Mouse (Mus musculus): ENCODE measurements around the gene Ormdl2. TPM values are rescaled to one million over a fixed set of nuclear protein-coding genes. Genes with fewer than 3 reads are reported as not detected.
"Not testable (repeated sequence)": the region's sequence is repeated elsewhere in the genome, so short reads cannot be mapped to it uniquely, and the experiment has no call there.

The Ormdl2 gene
- polyA plus RNA-seq, 1 experiment from 2014 or later = 47.2 TPM

- ATAC-seq (ENCODE audit: extremely low read depth, insufficient number of reproducible peaks, low FRiP score, low TSS enrichment) = no peak
- Histone ChIP-seq H3K4me1 (no peaks in the 10 kb centered on the region), H3K9me3 (no peaks in the 10 kb centered on the region), H3K9ac (no peak overlapping the region), H3K36me3 (peaks cover 92% of the 10 kb centered on the region), H3K27me3 (replicated peaks) (no peaks in the 10 kb centered on the region), H3K27ac (replicated peaks) (no peak overlapping the region), H3K4me2 (no peak overlapping the region), H3K4me3 (no peak overlapping the region)
Measured at GRCm38 (mm10) chr10:128837400-128837799, 16.0 kb upstream of the Ormdl2 start.

- H3K27me3 ChIP-seq (replicated peaks) = no peaks in the 10 kb centered on the region
- H3K36me3 ChIP-seq = peaks cover 42% of the 10 kb centered on the region
- H3K4me1 ChIP-seq = peaks cover 29% of the 10 kb centered on the region
- WGBS = 95% methylated on average over 9 of the region's 9 CpGs
- H3K4me2 ChIP-seq = no peak overlapping the region
- H3K27ac ChIP-seq (replicated peaks) = no peak overlapping the region
- H3K9ac ChIP-seq = no peak overlapping the region
- H3K9me3 ChIP-seq = no peaks in the 10 kb centered on the region
- ATAC-seq (ENCODE audit: extremely low read depth, insufficient number of reproducible peaks, low FRiP score, low TSS enrichment) = no peak
- H3K4me3 ChIP-seq = no peak overlapping the region
Measured at GRCm38 (mm10) chr10:128823821-128824220, 2.4 kb upstream of the Ormdl2 start.

DNA sequence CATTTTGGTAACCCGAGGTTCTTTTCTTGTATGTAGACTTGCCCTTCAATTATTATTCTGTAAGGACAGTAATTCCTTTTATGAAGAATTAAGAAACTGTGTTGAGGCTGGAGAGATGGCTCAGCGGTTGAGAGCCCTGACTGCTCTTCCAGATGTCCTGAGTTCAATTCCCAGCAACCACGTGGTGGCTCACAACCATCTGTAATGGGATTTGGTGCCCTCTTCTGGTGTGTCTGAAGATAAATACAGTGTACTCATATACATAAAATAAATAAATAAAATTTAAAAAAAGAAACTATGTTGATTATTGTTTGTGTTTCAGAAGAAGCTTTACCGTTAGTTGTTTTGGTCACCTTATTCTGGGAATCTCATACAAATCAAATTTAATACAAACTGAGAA lies 1.6 kb upstream of the Ormdl2 start:
- not testable (repeated sequence) for H3K9me3 ChIP-seq; H3K27ac ChIP-seq (replicated peaks); H3K27me3 ChIP-seq (replicated peaks); H3K9ac ChIP-seq; ATAC-seq (ENCODE audit: extremely low read depth, insufficient number of reproducible peaks, low FRiP score, low TSS enrichment)
- peaks cover 45% of the 10 kb centered on the region for H3K36me3 ChIP-seq
- H3K4me1 ChIP-seq = peaks cover 29% of the 10 kb centered on the region
- peak overlapping the region; percentile 81 for H3K4me3 ChIP-seq
- WGBS = 70% methylated on average over 4 of the region's 4 CpGs
- peak overlapping the region; percentile 85 for H3K4me2 ChIP-seq

DNA sequence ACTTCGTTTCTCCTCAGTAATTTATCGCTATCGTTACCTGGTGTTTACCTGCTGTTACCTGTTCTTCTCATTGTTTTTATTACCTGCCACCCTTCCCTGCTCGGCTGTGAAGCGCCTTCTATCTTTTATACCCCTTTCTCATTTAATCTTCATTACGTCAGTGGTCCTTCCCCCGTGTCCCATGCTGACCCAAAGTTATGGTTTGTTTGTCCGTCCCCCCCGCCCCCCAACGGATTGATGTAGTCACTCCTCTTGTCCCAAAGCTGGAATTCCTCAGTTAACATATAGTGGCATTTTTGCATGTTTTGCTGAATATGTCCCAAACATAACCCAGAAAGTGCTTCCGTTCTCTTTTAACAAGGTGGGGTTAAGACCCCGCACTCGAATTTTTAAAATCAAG lies 690 bp upstream of the Ormdl2 start:
- Histone ChIP-seq H3K27ac (replicated peaks) (peak overlapping the region; percentile 54), H3K4me2 (peak overlapping the region; percentile 85), H3K9ac (peak overlapping the region; percentile 92), H3K9me3 (no peaks in the 10 kb centered on the region), H3K4me1 (peaks cover 29% of the 10 kb centered on the region), H3K36me3 (peaks cover 47% of the 10 kb centered on the region), H3K27me3 (replicated peaks) (no peaks in the 10 kb centered on the region), H3K4me3 (peak overlapping the region; percentile 81)
- no peak for ATAC-seq (ENCODE audit: extremely low read depth, insufficient number of reproducible peaks, low FRiP score, low TSS enrichment)
- 1% methylated on average over 13 of the region's 13 CpGs for WGBS

DNA sequence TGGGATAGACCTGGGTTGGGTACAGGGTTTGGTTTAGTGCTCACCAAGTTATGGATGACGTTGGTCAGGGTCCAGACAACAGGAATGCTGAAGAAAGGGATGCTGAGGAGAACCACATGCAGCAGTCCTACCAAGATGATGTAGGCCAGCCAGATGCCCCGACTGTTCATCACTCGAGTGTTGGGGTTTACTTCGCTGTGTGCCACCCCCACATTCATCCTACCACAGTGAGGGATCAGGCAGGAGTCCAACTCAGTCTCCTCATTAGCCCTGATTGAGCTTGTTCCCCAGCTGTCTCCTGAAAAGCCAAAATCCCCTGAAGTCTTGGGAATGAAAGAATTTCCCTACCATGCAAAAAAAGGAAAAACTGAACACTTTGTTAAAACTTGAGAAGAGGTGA lies 1.2 kb downstream of the Ormdl2 start:
- no peak overlapping the region for H3K9ac ChIP-seq
- WGBS = 86% methylated on average over 4 of the region's 4 CpGs
- peaks cover 29% of the 10 kb centered on the region for H3K4me1 ChIP-seq
- peak overlapping the region; percentile 75 for H3K4me2 ChIP-seq
- H3K27me3 ChIP-seq (replicated peaks) = no peaks in the 10 kb centered on the region
- no peak for ATAC-seq (ENCODE audit: extremely low read depth, insufficient number of reproducible peaks, low FRiP score, low TSS enrichment)
- peaks cover 52% of the 10 kb centered on the region for H3K36me3 ChIP-seq
- H3K9me3 ChIP-seq = no peaks in the 10 kb centered on the region
- peak overlapping the region; percentile 81; the same call in 1 of the 2 replicates for H3K4me3 ChIP-seq
- no peak overlapping the region for H3K27ac ChIP-seq (replicated peaks)

DNA sequence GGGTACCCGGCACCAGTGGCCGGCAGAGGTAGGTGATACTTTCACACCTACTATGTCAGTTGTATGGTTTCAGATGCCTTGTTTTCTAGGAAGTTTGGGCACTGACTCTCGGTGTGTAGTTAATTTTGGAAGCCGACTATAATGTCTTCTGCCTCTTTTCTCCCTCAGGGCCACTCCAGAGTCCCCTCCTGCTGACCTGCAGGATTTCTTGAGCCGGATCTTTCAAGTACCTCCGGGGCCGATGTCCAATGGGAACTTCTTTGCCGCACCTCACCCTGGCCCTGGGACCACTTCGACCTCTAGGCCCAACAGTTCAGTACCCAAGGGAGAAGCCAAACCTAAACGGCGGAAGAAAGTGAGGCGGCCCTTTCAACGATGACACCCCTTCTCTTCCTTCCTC lies 4.4 kb downstream of the Ormdl2 start, which contains the start of gene Sarnp:
Sarnp (plus strand) TSS at position 301 of the 400 bp plus-strand sequence.
- Histone ChIP-seq H3K9ac (no peak within 1 kb of the TSS), H3K27me3 (replicated peaks) (no peaks in the 10 kb centered on the region), H3K4me3 (no peak within 1 kb of the TSS), H3K4me1 (peaks cover 19% of the 10 kb centered on the region), H3K4me2 (no peak within 1 kb of the TSS), H3K27ac (replicated peaks) (no peak within 1 kb of the TSS), H3K9me3 (no peaks in the 10 kb centered on the region), H3K36me3 (peaks cover 70% of the 10 kb centered on the region)
- WGBS = 87% methylated on average over 13 of the region's 13 CpGs
- ATAC-seq (ENCODE audit: extremely low read depth, insufficient number of reproducible peaks, low FRiP score, low TSS enrichment) = no peak

- H3K27ac ChIP-seq (replicated peaks) = 0 out of 2 replicates have a peak overlapping the region, but pooled peaks have one; percentile 97
- H3K9ac ChIP-seq = peak overlapping the region; percentile 92
- H3K4me2 ChIP-seq = peak overlapping the region; percentile 78
- peak overlapping the region; percentile 77 for H3K4me3 ChIP-seq
- 84% methylated on average over 8 of the region's 8 CpGs for WGBS
- ATAC-seq (ENCODE audit: extremely low read depth, insufficient number of reproducible peaks, low FRiP score, low TSS enrichment) = no peak
- H3K36me3 ChIP-seq = peaks cover 45% of the 10 kb centered on the region
- no peaks in the 10 kb centered on the region for H3K9me3 ChIP-seq
- H3K4me1 ChIP-seq = peaks cover 54% of the 10 kb centered on the region
- H3K27me3 ChIP-seq (replicated peaks) = no peaks in the 10 kb centered on the region
Measured at GRCm38 (mm10) chr10:128807018-128807417, 14.4 kb downstream of the Ormdl2 start.

GRCm38 (mm10) chr10:128806086-128806485 lies 15.4 kb downstream of the Ormdl2 start:
- no peaks in the 10 kb centered on the region for H3K9me3 ChIP-seq
- 48% methylated on average over 6 of the region's 6 CpGs for WGBS

DNA sequence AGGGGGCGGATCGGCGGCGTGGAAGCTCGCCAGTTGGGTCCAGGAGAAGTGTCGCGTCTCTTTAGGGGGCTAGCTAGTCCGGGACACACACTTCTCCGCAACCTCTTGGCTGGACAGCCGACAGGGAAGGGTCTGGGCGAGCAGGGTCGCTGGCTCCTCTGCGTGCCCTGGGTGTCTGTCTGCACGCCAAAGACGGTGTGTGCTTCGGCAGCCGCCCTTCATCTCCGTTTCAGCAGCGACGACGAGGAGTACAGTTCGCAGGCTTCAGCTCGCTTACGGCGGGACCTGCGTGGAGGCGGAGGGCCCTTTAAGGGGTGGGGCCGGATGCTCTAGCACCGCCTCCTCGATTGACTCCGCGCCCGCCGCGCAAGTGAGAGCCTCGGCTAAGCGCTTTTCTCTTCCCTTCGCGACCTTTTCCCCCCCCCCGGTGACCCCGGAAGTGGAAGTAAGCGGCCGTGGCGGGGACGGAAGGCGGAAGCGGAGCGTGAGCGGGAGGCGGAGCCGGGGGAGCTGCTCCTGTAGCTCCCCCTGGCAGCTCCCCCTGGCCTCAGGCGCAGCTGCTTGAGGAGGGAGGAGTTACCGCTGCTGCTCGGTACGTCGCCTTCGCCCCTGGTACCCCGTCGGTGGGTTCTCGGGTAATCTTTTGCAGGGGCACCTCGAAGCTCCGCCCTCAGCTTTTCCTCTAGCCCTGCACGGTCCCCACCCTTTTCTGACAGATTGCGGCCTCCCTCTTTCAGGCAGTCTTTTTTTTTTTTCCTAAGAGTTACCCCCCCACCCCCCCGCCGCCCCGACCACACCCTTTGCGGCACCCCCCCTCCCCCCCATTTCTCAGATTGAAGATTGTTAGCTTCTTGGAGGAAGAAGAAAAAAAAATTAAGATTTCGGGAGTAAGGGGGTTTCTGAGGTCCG lies 16.1 kb downstream of the Ormdl2 start:
- no peaks in the 10 kb centered on the region for H3K9me3 ChIP-seq
- peak; percentile 90 for ATAC-seq (ENCODE audit: extremely low read depth, insufficient number of reproducible peaks, low FRiP score, low TSS enrichment)
- under 1% methylated on average over 69 of the region's 70 CpGs for WGBS
- peaks cover 55% of the 10 kb centered on the region for H3K4me1 ChIP-seq
- H3K27me3 ChIP-seq (replicated peaks) = no peaks in the 10 kb centered on the region
- peak overlapping the region; percentile 97 for H3K27ac ChIP-seq (replicated peaks)
- peak overlapping the region; percentile 92 for H3K9ac ChIP-seq
- H3K4me2 ChIP-seq = peak overlapping the region; percentile 78
- peak overlapping the region; percentile 77 for H3K4me3 ChIP-seq
- H3K36me3 ChIP-seq = peaks cover 59% of the 10 kb centered on the region

More at GRCm38 (mm10) chr10:128806086-128806485, 15.4 kb downstream of the Ormdl2 start:
- ATAC-seq (ENCODE audit: extremely low read depth, insufficient number of reproducible peaks, low FRiP score, low TSS enrichment) = no peak
- Histone ChIP-seq H3K4me3 (peak overlapping the region; percentile 77), H3K27me3 (replicated peaks) (no peaks in the 10 kb centered on the region), H3K4me2 (peak overlapping the region; percentile 78), H3K9ac (peak overlapping the region; percentile 92), H3K36me3 (peaks cover 54% of the 10 kb centered on the region), H3K27ac (replicated peaks) (peak overlapping the region; percentile 97), H3K4me1 (peaks cover 55% of the 10 kb centered on the region)

- Histone ChIP-seq H3K4me2 (peak within 1 kb of the TSS; percentile 78), H3K27me3 (replicated peaks) (no peaks in the 10 kb centered on the region), H3K9ac (peak within 1 kb of the TSS; percentile 92), H3K27ac (replicated peaks) (peak within 1 kb of the TSS; percentile 97), H3K36me3 (peaks cover 59% of the 10 kb centered on the region), H3K4me3 (peak within 1 kb of the TSS; percentile 77), H3K9me3 (no peaks in the 10 kb centered on the region), H3K4me1 (peaks cover 54% of the 10 kb centered on the region)
- under 1% methylated on average over 28 of the region's 28 CpGs for WGBS
- ATAC-seq (ENCODE audit: extremely low read depth, insufficient number of reproducible peaks, low FRiP score, low TSS enrichment) = peak; percentile 47
Measured at GRCm38 (mm10) chr10:128804271-128805091, 17.0 kb downstream of the Ormdl2 start, which contains the start of gene Tmem198b. Gene Tmem198b, minus strand, starts transcription at chr10:128804370.

DNA sequence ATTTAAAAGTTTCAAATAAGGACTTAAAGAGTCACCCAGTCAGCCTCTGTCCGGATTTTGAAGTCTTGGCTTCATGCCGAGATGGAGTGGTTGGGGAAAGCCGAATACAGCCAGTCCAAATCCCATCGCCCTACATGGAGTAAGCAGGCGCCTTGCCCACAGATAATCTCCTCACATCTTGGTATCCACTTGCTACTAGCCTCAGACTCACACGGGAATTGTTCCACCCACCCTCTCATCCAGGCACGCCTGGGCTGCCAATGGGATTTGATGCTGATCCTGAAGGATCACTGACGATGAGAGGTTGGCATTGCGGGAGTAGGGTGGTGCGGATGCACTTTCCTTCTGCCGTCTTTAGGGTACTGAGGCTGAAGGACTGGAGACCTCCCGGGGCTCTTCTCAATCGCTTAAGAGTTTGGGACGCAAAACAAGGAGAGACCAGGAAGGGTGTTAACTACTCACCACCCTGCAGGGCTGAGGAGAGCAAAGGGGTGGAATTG lies 17.6 kb downstream of the Ormdl2 start, which contains the start of gene Dnajc14:
Dnajc14 (plus strand) TSS at position 292 of the 500 bp plus-strand sequence.
- Histone ChIP-seq H3K9ac (peak within 1 kb of the TSS; percentile 92), H3K27me3 (replicated peaks) (no peaks in the 10 kb centered on the region), H3K27ac (replicated peaks) (peak within 1 kb of the TSS; percentile 97), H3K4me1 (peaks cover 47% of the 10 kb centered on the region), H3K9me3 (no peaks in the 10 kb centered on the region), H3K4me2 (peak within 1 kb of the TSS; percentile 78), H3K36me3 (peaks cover 60% of the 10 kb centered on the region), H3K4me3 (peak within 1 kb of the TSS; percentile 77)
- ATAC-seq (ENCODE audit: extremely low read depth, insufficient number of reproducible peaks, low FRiP score, low TSS enrichment) = no peak
- WGBS = under 1% methylated on average over 14 of the region's 14 CpGs

Data from heart, embryonic 13.5 days (tissue).